Mouse (Mus musculus) liver, postnatal 0 days (tissue): ENCODE measurements at regions not wholly inside any gene's neighbourhood (a gene's known extent, or its start where the extent isn't known, plus 50 kb on each side); places are given as distances from the start of the nearest gene placed in this dataset.

ENCODE experiments used
- CTCF ChIP-seq: sonication (generic); IDR thresholded peaks from 2 replicates; pipeline ENCODE4 v1.5.1; 2016; ENCODE audit warnings: antibody characterized with exemption, low read depth
- EP300 ChIP-seq: IDR thresholded peaks from 2 replicates; pipeline ENCODE4 v1.6.1; 2016; ENCODE audit warnings: antibody characterized with exemption, low read depth, mild to moderate bottlenecking

GRCm38 (mm10) chr11:64208306-64208705 is 129.0 kb upstream of the Cox10 start:
- TF ChIP-seq CTCF (no peak), EP300 (no peak)
